Comparison of ENCODE assay signal across 8 mouse cellular contexts in genomic region chr2:13271165-13271957, GRCm38 (mm10). TPM values are rescaled to one million over a fixed set of nuclear protein-coding genes. Genes with fewer than 3 reads are reported as not detected.
A peak's percentile ranks its signal among the peaks of the same experiment; 100 is the strongest.
DNase-seq lines count a peak whose midpoint lies in the region; ATAC-seq lines count a peak whose summit lies in the region.

Rsu1 (minus strand) TSS chr2:13271415.

- peak; percentile 85 for ATAC-seq in megakaryocyte progenitor cell, adult 5-6 weeks (replicated peaks; ENCODE audit: poor library complexity)

- DNase-seq in adipocyte (ENCODE audit: low spot score) = peak; percentile 100
- peak; percentile 100 for DNase-seq in embryo, embryonic 10 days (ENCODE audit: low spot score)
- peak; percentile 91 for DNase-seq in gastrocnemius, postnatal 10 days
- peak; percentile 99 for DNase-seq in induced T-regulatory cell, adult 2 months (ENCODE audit: low read depth)
- DNase-seq in left cerebral cortex, adult 9 months (ENCODE audit: low spot score in 2 of 2) = peak; percentile 99
- DNase-seq in right cerebral cortex, postnatal 14 days = peak; percentile 87
- DNase-seq in urinary bladder, postnatal 36 days (ENCODE audit: low spot score in 2 of 2) = peak; percentile 94 to 97

RNA-seq across cellular contexts. Expression of gene Rsu1, which starts in this region (rescaled TPM):
- 10 to 100 TPM; 62.5 to 66.7 TPM for total RNA-seq in gastrocnemius, postnatal 10 days (2021)
- total RNA-seq in megakaryocyte progenitor cell, adult 5-6 weeks (2015) = 108 and 134 TPM in 2 replicates
- total RNA-seq in megakaryocyte progenitor cell, adult 5-6 weeks (2017) = 144 and 157 TPM in 2 replicates

Comparison
In these comparisons a context has a peak if more than half of its experiments do, and no peak if none do; other contexts are left out.
1. Peak in every context shown above with its lines: DNase-seq and ATAC-seq.